Mouse (Mus musculus) left cerebral cortex, adult 18-20 months (tissue): ENCODE data around the gene Gm8369. TPM values are rescaled to one million over a fixed set of nuclear protein-coding genes. Genes with fewer than 3 reads are reported as not detected.
"Not testable (repeated sequence)": the region's sequence is repeated elsewhere in the genome, so short reads cannot be mapped to it uniquely, and the experiment has no call there.

Experiments
- DNase-seq, 2 experiments: peaks; one replicate each; pipeline ENCODE4 v3.0.0; 2021 to 2022; ENCODE audit warnings: low spot score in 2 of 2, mixed read lengths in 1 of 2
- long read RNA-seq, 2 experiments: library from polyadenylated mRNA; stranded (forward); transcript quantifications; one replicate each; pipeline ENCODE4 v2.0.0; 2021
- total RNA-seq, 2 experiments: library from RNA; stranded (reverse); gene quantifications; 2 replicates each; pipeline ENCODE4 v1.2.3; 2021

The Gm8369 gene
- under 1 TPM; 0.49 to 0.84 TPM for total RNA-seq
- long read RNA-seq, experiment 1, result 0 reads
- long read RNA-seq, experiment 2, result 0 reads

GRCm38 (mm10) chr19:11485746-11486145 lies at the start of gene Gm8369:
TSS of gene Gm8369 (plus strand) at chr19:11485938.
- DNase-seq, result peak; percentile 7 to 30

- no peak for DNase-seq
Observed at GRCm38 (mm10) chr19:11443338-11443737, 42.4 kb upstream of the Gm8369 start, which contains the start of gene Ms4a4b. TSS of gene Ms4a4b (plus strand) at chr19:11443553.

GRCm38 (mm10) chr19:11443964-11444363 lies 41.8 kb upstream of the Gm8369 start:
- no peak for DNase-seq

- no peak for DNase-seq
Observed at GRCm38 (mm10) chr19:11447238-11447637, 38.5 kb upstream of the Gm8369 start.

DNA sequence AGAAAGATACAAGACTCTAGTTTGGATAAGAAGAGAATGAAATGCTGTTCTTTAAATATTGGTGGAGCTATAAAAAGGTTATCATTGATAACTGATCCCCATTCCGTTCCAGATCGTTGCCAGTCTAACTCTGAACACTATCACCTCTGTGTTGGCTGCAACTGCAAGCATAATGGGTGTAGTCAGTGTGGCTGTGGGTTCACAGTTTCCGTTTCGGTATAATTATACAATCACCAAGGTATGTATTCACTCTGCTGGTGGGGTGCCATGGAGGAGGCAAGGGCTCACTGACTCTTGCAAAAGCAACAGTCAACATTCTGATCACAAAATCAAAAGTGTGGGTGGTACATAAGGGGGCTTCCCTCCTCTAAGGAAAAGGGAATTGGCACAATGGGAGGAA lies 26.7 kb upstream of the Gm8369 start:
- not testable (repeated sequence) for DNase-seq

GRCm38 (mm10) chr19:11464795-11465194 lies 20.9 kb upstream of the Gm8369 start:
- not testable (repeated sequence) for DNase-seq

DNA sequence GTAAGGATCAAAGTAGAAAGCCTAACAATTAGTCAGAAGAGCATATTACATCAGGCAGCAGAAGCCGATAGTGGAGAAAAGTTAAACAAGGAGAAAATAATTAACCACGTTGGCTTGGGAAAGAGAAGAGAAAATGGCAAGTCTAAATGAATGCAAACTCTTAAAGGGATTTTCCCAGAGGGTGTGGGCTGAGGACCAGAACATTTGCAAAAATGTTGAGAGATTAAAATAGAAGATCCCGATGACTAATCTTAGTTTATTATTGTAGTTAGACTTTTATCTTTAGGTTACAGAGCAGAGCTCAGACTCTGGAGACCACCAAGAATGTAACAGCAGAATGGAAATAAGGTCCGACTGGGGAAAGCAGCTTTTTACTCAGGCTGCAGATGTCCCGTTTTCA lies 19.3 kb upstream of the Gm8369 start:
- no peak for DNase-seq

DNA sequence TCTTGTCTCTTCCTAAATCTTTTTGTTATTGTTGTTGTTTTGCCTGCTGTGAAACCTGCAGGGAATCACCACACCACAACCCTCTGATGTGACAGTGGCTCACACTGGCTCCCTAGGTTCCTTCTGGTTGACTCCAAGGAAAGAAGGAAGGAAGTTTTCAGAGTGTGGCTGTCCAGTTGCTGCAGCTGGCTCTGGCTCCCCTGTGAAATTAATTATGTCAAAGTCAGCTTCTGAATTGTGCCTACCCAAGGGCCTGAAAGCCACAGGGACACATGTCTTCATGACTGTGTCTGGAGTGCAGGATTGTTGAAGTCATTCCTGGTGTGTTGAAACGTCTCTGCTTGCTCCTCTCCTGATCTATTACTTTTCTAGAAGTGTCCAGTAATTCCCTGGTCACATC lies 17.4 kb upstream of the Gm8369 start:
- not testable (repeated sequence) for DNase-seq

DNA sequence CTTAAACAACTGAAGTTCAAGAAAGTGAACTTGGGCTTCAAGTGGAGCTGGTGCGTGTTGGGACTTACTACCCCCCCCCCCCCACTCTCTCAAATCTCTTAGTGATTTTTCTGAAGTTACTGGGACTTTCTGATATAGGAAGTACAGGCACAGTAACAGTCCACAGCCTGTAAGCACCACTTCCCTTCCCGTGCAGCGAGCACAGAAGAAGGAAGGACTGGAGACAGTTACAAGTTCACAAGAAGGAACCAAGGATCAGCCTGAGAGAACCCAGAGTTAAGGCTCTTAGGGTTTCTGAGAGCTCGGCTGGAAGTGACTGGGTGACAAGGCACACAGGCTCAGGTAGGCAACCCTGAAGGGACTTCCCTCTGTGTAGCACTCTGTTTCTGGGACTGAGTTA lies 16.5 kb upstream of the Gm8369 start, which contains the start of gene Ms4a6c:
Gene Ms4a6c (plus strand): TSS at position 152 of the 400 bp plus-strand sequence.
- DNase-seq, result not testable (repeated sequence)

DNA sequence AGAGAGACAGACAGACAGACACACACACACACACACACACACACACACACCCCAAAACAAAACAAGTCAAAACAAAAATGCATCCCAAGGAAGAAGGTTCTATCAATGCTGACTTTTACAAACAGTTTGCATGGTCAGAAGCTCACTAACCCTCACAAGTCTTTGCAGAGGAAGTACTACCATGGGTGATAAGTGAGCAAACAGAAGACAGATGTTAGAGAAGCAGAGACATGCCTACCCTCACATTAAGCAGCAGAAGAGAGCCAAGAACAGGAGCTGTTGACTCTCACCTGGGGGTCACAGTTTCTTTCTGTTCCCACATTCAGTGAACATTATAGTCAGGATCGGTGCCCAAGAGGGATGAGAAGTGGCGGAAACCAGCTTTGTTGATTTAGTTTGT lies 6.0 kb upstream of the Gm8369 start:
- no peak for DNase-seq

- no peak for DNase-seq
Observed at GRCm38 (mm10) chr19:11482684-11483083, 3.1 kb upstream of the Gm8369 start.

DNA sequence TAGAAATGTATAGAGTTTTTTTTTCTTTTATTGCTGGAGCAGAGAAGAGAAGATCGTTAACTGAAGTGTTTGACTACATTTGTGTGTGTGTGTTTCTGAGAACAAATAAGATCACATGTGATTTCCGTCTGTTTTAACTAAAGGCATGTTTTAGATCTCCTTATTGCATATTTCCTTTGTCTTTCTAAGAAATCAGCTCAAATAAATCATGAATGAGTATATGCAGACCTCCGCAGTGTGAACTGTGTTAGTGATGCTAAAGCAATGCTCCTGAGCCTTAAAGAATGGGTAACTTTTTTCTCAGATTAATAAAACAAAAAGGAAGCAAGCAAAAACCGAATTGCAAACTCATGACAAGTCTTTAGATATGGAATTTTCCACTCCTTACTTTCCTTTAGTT lies 1.8 kb upstream of the Gm8369 start:
- DNase-seq, result no peak

DNA sequence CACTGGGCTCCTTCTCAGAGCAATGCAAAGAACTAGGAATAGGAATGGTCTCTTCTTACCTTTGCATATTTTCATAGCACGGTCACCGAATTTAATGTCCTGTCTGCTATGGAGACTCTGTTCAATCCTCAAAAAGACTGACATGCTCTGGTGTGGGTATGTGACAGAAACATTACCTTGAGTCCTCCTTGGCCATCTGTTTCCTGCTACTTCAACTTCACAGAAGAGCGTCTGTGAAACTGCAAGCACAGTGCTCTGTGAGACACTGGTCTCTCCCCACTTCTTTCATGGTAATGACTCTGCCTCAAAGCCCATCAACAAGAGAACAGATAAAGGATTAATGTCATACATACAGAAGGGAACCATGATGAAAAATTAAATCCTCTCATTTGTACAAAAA lies 1.4 kb upstream of the Gm8369 start:
- DNase-seq, result no peak

GRCm38 (mm10) chr19:11485266-11485665 lies 472 bp upstream of the Gm8369 start:
- DNase-seq, result no peak

GRCm38 (mm10) chr19:11486599-11486998 lies 861 bp downstream of the Gm8369 start:
- no peak for DNase-seq

- DNase-seq, result no peak
Observed at GRCm38 (mm10) chr19:11491406-11492189, 5.9 kb downstream of the Gm8369 start.

- no peak for DNase-seq
Observed at GRCm38 (mm10) chr19:11492671-11493070, 6.9 kb downstream of the Gm8369 start.

- no peak for DNase-seq
Observed at GRCm38 (mm10) chr19:11494519-11494918, 8.8 kb downstream of the Gm8369 start.

GRCm38 (mm10) chr19:11496361-11496760 lies 10.6 kb downstream of the Gm8369 start:
- DNase-seq, result no peak

DNA sequence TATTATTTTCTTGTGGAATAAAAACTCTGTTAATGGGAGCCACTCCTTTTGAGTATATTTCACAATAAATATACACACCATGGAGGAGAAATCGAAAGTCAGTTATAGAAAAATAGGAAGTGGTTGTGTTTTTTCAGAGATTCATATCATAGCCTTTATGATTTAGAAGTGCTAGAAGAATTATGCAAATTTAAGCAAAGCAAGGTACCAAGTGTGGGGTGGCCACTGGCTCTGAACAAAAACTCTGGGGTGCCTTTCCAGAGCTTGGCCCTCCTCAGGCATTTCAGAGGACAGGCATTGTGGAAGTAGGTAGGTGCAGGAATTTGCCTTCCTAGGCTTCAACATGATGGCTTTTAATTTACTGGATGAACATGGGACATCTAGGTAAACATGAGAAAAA lies 11.6 kb downstream of the Gm8369 start:
- not testable (repeated sequence) for DNase-seq

DNA sequence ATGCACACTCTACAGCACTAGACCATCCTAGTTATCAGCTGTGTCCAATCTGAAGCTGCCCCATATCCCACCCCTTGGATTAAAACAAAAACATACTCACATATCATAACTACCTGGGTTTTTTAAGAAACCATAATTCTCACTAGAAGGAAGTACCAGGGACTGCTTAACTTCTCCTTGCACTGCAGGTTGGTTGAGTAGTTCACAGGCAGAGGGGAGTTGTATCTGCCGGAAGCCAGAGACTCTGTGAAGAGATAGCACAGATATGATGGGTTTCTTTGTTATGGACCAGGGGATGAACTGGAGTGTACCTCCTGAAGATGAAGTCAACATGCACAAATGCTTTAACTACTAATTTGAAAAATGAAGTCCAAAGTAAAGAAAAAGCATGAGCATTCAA lies 15.1 kb downstream of the Gm8369 start:
- no peak for DNase-seq

- DNase-seq, result no peak
Observed at GRCm38 (mm10) chr19:11501326-11501725, 15.6 kb downstream of the Gm8369 start.

- DNase-seq, result no peak
Observed at GRCm38 (mm10) chr19:11504857-11505256, 19.1 kb downstream of the Gm8369 start.
